Mouse (Mus musculus) layer of hippocampus, postnatal 25 days (tissue): ENCODE results near the gene Cebpzos. TPM values are rescaled to one million over a fixed set of nuclear protein-coding genes. Genes with fewer than 3 reads are reported as not detected.

Experiments used
- DNase-seq, 2 experiments: peaks; one replicate each; pipeline ENCODE4 v3.0.0; 2022; ENCODE audit warnings: mixed read lengths in 2 of 2, low spot score in 1 of 2; ENCODE audit errors: extremely low spot score in 1 of 2
- total RNA-seq, 2 experiments: library from RNA; stranded (reverse); gene quantifications; 2 replicates each; pipeline ENCODE4 v1.2.3; 2021

Gene Cebpzos
- 10 to 100 TPM; 25.7 to 35.0 TPM for total RNA-seq

GRCm38 (mm10) chr17:78916369-78916813 lies at the start of gene Cebpzos:
Cebpzos (plus strand) TSS chr17:78916500.
- peak; percentile 79 for DNase-seq

GRCm38 (mm10) chr17:78873886-78874285 lies 42.4 kb upstream of the Cebpzos start:
- no peak for DNase-seq

GRCm38 (mm10) chr17:78881878-78882304 lies 34.4 kb upstream of the Cebpzos start:
- no peak for DNase-seq

- peak; percentile 17 to 37 for DNase-seq
These were observed 33.7 kb upstream of the Cebpzos start, which contains the start of gene Eif2ak2 for GRCm38 (mm10) chr17:78882401-78883112. Eif2ak2 (minus strand) TSS chr17:78882573.

- no peak for DNase-seq
These were observed 33.0 kb upstream of the Cebpzos start for GRCm38 (mm10) chr17:78883291-78883690.

GRCm38 (mm10) chr17:78885286-78886065 lies 30.8 kb upstream of the Cebpzos start:
- DNase-seq: no peak

- no peak for DNase-seq
These were observed 27.7 kb upstream of the Cebpzos start for GRCm38 (mm10) chr17:78888554-78888953.

- no peak for DNase-seq
These were observed 27.1 kb upstream of the Cebpzos start for GRCm38 (mm10) chr17:78889184-78889583.

- no peak for DNase-seq
These were observed 25.3 kb upstream of the Cebpzos start for GRCm38 (mm10) chr17:78891020-78891419.

GRCm38 (mm10) chr17:78894991-78895390 lies 21.3 kb upstream of the Cebpzos start:
- no peak for DNase-seq

GRCm38 (mm10) chr17:78895394-78895793 lies 20.9 kb upstream of the Cebpzos start:
- no peak for DNase-seq

- no peak for DNase-seq
These were observed 13.1 kb upstream of the Cebpzos start for GRCm38 (mm10) chr17:78903158-78903557.

GRCm38 (mm10) chr17:78906892-78907291 lies 9.4 kb upstream of the Cebpzos start, which contains the start of gene Sult6b1:
Sult6b1 (minus strand) TSS chr17:78906992.
- no peak for DNase-seq

GRCm38 (mm10) chr17:78909374-78909773 lies 6.9 kb upstream of the Cebpzos start:
- DNase-seq: no peak

- no peak for DNase-seq
These were observed 3.4 kb upstream of the Cebpzos start for GRCm38 (mm10) chr17:78912861-78913281.

- no peak for DNase-seq
These were observed 2.4 kb upstream of the Cebpzos start for GRCm38 (mm10) chr17:78913921-78914320.

GRCm38 (mm10) chr17:78915772-78916171 lies 528 bp upstream of the Cebpzos start:
- DNase-seq: no peak

- DNase-seq: no peak
These were observed 599 bp downstream of the Cebpzos start for GRCm38 (mm10) chr17:78916899-78917298.

- DNase-seq: no peak
These were observed 1.4 kb downstream of the Cebpzos start for GRCm38 (mm10) chr17:78917696-78918095.

GRCm38 (mm10) chr17:78935857-78936256 lies 19.6 kb downstream of the Cebpzos start:
- no peak for DNase-seq

GRCm38 (mm10) chr17:78936466-78937228 lies 20.3 kb downstream of the Cebpzos start, which contains the start of the genes Cebpz and Ndufaf7:
Cebpz (minus strand) TSS chr17:78937066.
Ndufaf7 (plus strand) TSS chr17:78937136.
- peak; percentile 87 to 93 for DNase-seq
